Mouse (Mus musculus): ENCODE results near the gene Vash2.

DNA sequence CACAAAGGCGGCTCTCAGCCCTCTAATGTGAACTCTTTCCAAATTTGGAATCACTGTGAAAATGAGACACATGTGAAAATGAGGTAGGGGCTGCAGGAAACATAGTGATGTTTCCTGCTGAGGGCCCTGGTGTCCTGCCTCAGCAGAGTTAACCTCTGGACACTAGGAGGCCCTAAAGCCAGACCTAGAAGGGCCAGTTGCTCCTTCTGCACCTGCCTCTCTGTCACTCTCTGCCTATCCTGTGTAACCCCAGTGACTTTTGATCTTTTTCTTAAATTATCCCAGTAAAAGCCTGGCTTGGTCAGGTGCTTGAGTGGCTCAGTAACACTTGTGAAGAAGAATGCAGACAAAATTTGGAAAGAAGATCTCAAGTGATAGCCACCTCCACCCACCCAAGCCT is 4.3 kb downstream of the Vash2 start:
- TF ChIP-seq POLR2A (IDR thresholded peaks at IDR 0.05; ENCODE audit: control insufficient read depth, extremely low read depth, insufficient read depth, low read length, poor library complexity) (no peak), CTCF (IDR thresholded peaks at IDR 0.05; ENCODE audit: borderline replicate concordance, control insufficient read depth, extremely low read depth, insufficient read depth, low read length, poor library complexity) (no peak)
